Mouse (Mus musculus) activated CD4-positive, CD25-positive, alpha-beta regulatory T cell, adult 4 months (primary cell): ENCODE measurements at regions not wholly inside any gene's neighbourhood (a gene's known extent, or its start where the extent isn't known, plus 50 kb on each side); places are given as distances from the start of the nearest gene placed in this dataset.
"Not testable (repeated sequence)": the region's sequence is repeated elsewhere in the genome, so short reads cannot be mapped to it uniquely, and the experiment has no call there.

Source experiments
- ATAC-seq: one replicate; pipeline ENCODE4 v1.8.0; 2017

GRCm38 (mm10) chr3:120477232-120477631, 693.0 kb upstream of the Ptbp2 start:
- no peak for ATAC-seq

- ATAC-seq, result no peak
Observed at GRCm38 (mm10) chr3:120473645-120474038, 689.4 kb upstream of the Ptbp2 start.

GRCm38 (mm10) chr3:120472687-120473644, 688.7 kb upstream of the Ptbp2 start:
- no peak for ATAC-seq

GRCm38 (mm10) chr3:120471878-120472444, 687.7 kb upstream of the Ptbp2 start:
- no peak for ATAC-seq

GRCm38 (mm10) chr3:120468887-120469286, 684.6 kb upstream of the Ptbp2 start:
- no peak for ATAC-seq

GRCm38 (mm10) chr3:120460717-120461116, 676.5 kb upstream of the Ptbp2 start:
- ATAC-seq, result no peak

GRCm38 (mm10) chr3:120457912-120458311, 673.6 kb upstream of the Ptbp2 start:
- peak; percentile 89 for ATAC-seq

GRCm38 (mm10) chr3:120441127-120441526, 656.9 kb upstream of the Ptbp2 start:
- no peak for ATAC-seq

GRCm38 (mm10) chr3:120430285-120430684, 646.0 kb upstream of the Ptbp2 start:
- no peak for ATAC-seq

- ATAC-seq, result no peak
Observed at GRCm38 (mm10) chr3:120416634-120417033, 632.4 kb upstream of the Ptbp2 start.

GRCm38 (mm10) chr3:120375688-120376289, 591.5 kb upstream of the Ptbp2 start:
- no peak for ATAC-seq

- ATAC-seq, result no peak
Observed at GRCm38 (mm10) chr3:120342747-120343377, 558.6 kb upstream of the Ptbp2 start.

GRCm38 (mm10) chr3:120341882-120342281, 557.6 kb upstream of the Ptbp2 start:
- no peak for ATAC-seq

GRCm38 (mm10) chr3:120335843-120336585, 551.7 kb upstream of the Ptbp2 start:
- no peak for ATAC-seq

GRCm38 (mm10) chr3:120307042-120307441, 522.8 kb upstream of the Ptbp2 start:
- not testable (repeated sequence) for ATAC-seq

GRCm38 (mm10) chr3:120305608-120306007, 521.3 kb upstream of the Ptbp2 start:
- ATAC-seq, result no peak
